Mouse (Mus musculus) gastrocnemius, postnatal 25 days (tissue): ENCODE measurements around the gene B630019K06Rik. TPM values are rescaled to one million over a fixed set of nuclear protein-coding genes. Genes with fewer than 3 reads are reported as not detected.
"Not testable (repeated sequence)": the region's sequence is repeated elsewhere in the genome, so short reads cannot be mapped to it uniquely, and the experiment has no call there.

ENCODE experiments used
- DNase-seq: peaks from one replicate; pipeline ENCODE4 v3.0.0; 2022
- long read RNA-seq, 2 experiments: library from polyadenylated mRNA; stranded (forward); transcript quantifications; one replicate each; pipeline ENCODE4 v2.0.0; 2021
- total RNA-seq, 2 experiments: library from RNA; stranded (reverse); gene quantifications; 1 replicate in 1 of 2; 2 replicates in 1 of 2; pipeline ENCODE4 v1.2.3; 2021

Gene B630019K06Rik
- under 1 TPM; 0.33 to 0.46 TPM for total RNA-seq
- long read RNA-seq, experiment 1, partial matches to known transcripts, result 0 of 1 reads
- long read RNA-seq, experiment 1, other reads (novel, unspliced or antisense), result 0 of 1 reads
- long read RNA-seq, experiment 2, result 0 reads

DNA sequence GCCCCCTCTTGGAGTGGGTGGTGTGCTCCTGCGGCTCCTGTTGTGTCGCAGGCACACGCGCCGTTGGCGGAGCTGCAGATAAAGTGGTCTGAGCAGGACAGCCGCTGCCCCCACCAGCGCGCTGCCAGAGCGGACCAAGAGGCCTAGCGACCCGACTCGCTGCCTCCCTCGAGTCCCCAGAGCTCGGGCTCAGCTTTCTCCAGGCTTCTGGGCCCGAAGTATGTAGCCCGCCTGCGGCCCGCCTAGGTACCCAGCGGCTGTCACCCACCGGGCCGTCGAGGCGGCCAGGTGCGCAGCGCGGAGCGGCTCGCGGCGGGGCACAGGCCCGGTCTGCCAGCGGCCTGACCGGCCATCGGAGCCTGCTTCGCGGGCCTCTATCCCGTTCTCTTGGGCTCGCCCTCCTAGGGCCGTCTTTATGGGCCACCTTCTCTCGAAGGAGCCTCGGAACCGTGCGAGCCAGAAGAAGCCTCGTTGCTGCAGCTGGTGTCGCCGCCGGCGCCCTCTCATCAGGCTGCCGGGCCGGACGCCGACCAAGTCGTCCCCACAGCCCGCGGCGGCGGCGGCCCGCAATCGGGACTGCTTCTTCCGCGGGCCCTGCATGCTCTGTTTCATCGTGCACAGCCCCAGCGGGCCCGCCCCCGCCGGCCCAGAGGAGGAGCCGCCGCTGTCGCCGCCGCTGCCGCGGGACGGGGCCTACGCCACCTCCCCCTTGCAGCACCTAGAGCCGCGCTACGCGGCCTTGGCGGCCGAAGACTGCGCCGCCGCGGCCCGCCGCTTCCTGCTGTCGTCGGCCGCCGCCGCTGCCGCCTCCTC is at the start of gene B630019K06Rik:
Gene B630019K06Rik, plus strand, starts transcription at position 40 of the 813 bp plus-strand sequence.
- peak; percentile 66 for DNase-seq

DNA sequence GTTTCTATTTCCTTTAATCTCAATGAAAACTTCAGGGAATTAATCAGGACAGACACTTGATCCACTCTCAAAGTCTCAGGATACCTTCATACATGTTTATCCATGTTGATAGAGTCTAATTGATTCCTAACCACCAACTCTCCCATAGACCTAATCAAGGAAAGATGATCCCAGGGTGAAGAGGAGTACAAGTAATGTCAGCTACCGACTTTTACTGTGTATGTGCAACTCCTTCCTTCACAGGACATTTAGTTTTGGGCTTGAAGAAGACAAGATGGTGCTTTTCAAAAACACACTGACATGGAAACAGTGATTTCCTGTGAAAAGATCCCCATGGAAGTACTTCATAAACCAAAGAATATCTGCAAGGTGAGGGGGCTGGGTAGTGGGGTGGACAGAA is 48.5 kb upstream of the B630019K06Rik start, which contains the start of gene Gm6592:
Gene Gm6592, plus strand, starts transcription at position 301 of the 400 bp plus-strand sequence.
- no peak for DNase-seq

- no peak for DNase-seq
These were observed 39.7 kb upstream of the B630019K06Rik start for GRCm38 (mm10) chrX:8852486-8852885.

GRCm38 (mm10) chrX:8864331-8864730 is 27.9 kb upstream of the B630019K06Rik start:
- not testable (repeated sequence) for DNase-seq

GRCm38 (mm10) chrX:8873953-8874352 is 18.2 kb upstream of the B630019K06Rik start, which contains the start of gene Gm5751:
Gene Gm5751 (plus strand): TSS chrX:8874253.
- not testable (repeated sequence) for DNase-seq

DNA sequence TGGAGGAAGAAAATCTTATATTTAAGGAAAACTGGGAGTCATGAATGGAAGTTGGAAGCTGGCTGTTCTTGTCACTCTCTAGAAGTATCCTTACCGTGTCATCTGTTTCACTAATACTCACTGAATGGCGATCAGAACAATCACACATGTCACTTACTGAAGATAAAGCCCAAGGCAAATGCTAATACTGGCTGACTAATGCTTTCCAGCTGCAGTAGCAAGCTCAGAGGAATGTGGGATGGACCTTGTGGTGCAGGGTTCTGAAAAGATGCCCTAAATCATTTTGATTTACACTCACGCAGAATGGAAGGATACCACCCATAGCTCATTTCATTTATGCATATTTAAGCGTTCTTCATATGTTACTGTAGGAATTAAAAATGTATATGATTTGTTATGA is 7.8 kb upstream of the B630019K06Rik start:
- no peak for DNase-seq

- DNase-seq, result no peak
These were observed 223 bp upstream of the B630019K06Rik start for GRCm38 (mm10) chrX:8891975-8892342.

GRCm38 (mm10) chrX:8893182-8893651 is 1.0 kb downstream of the B630019K06Rik start:
- DNase-seq, result no peak

DNA sequence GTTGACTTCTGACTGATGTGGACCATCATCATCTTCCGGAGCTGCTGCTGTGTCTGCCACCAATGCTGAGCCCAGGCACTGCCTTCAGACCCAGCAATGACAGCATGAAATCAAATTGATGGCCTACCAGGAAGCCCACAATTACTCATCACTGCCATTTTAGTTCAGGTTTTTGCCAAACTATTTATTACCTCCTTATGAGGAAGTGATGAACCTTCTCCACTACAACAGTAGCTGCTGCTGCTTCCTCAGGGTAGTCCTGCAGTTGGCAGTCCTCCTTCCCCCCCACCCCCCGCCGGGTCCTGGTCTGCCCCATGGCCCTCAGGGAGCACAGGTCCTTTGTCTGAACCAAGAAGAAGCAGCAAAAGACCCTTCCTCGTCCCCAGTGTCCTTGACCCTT is 8.6 kb downstream of the B630019K06Rik start:
- DNase-seq, result no peak

DNA sequence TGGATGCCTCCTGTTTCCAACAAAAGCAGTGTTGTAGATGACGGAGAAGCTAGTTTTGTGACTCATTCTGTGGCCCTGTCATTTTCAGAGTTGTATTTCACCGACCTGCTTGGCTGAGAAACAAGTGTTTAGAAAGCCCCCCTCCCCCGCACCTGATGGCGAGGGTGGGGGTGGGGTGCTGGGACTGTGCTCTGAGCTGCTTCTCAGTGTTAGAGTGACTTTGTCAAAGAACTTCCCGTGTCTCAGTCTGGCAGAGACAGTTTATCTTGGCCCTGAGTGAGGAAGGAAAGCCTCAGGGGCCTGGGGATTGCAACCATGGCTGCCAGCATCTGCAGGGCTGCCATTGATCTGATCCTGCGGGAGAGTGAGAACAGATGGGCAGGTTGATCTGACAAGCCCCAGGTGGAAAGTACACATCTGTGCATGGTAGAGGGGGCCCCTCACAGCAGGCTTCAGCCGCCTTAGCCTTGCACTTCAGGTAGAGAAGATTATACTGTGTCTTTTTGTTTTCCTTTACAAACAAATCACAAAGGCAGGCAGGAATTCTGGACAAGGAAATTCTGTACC is 9.8 kb downstream of the B630019K06Rik start:
- DNase-seq, result no peak

DNA sequence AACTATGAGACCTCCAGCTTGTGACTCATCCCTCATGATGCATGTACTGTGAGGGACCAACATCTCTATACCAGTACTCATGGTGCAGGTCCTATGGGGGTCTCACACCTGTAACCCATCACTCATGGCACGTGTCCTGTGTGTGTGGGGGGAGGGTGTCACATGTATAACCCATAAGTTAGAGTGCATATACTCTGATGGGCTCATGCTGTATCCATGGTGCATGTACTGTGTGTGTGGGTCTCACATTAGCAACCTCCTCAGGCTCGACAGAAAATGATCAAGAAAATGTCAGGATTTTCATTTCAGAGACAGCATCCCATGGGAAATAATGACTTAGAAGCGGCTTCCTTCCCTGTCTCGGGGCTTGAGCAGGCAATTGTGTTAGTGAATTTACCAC is 28.9 kb downstream of the B630019K06Rik start:
- DNase-seq, result no peak

DNA sequence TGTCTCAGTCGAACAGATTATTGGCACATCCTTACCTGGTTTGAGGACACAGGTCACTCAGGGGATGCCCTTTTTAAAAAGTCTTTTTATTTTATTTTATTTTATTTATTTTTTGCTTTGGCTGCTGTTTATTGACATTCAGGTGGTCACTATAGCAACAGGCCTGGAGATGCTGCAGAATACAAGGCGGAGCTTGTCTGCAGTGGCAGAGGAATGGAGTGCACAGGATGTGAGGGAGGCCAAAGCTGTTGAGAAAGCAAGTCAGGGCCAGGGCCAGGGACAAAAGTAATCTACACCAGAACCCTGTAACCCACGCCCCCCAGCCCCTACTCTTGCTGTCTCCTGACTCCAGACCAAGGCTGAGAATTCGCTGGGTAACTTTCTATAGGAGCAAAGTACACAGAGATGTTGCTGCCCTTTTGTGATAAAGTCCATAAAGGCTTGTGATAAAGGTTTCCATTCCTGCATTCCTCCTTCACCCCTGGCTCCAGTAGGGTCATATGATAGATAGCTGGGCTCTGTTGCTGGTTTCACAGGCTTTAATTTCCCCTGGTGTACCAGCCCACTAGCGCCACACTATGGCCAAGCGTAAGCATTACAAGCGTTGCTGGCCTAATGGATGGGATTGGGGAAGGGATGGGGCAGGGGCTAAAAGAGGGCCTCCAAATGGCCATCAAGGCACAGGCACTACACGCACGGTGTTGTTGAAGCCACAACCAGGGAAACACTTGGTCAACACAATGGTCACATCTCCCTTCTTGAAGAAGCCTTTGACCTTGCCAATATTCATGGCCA is 29.8 kb downstream of the B630019K06Rik start:
- DNase-seq, result no peak

DNA sequence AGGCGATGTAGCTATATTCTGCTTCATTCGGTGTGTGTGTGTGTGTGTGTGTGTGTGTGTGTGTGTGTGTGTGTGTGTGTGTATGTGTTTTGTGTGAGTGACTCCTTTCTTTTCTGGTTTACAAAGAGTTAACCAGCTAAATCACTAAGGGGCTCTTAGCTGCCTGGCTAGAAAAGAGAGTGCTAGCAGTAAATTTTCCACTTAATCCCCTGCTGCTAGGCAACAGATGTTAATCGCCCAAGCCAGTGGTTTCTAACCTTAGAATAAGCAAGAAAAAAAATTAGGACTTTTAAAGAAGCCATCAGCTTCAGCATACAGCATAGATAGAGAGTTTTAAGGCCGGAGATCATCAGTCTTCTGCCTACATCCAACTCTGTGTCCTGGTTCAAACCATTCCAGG is 35.1 kb downstream of the B630019K06Rik start:
- no peak for DNase-seq

DNA sequence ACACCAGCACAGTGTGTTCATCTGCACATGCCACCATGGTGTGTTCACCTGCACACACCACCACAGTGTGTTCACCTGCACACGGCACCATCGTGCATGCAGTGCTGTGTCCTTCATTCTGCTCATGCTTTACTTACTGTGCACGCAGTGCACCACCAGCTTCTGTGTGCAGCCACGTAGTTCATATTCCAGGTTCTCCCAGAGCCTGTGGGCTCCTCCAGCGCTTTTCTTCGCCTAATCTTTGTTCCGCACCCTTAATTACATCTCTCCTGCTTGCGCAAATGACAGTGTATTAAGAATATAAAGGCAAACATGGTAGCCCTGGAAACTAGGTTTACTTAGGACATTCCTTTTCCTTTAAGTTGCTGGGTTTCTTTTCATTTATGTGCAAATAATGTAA is 51.9 kb downstream of the B630019K06Rik start:
- no peak for DNase-seq

Other genes with a start within 250 kb of the B630019K06Rik start
- not detected for gene Ssxb8, start 201.5 kb upstream of the B630019K06Rik start, total RNA-seq
- gene Ssx9, start 143.9 kb upstream of the B630019K06Rik start, total RNA-seq, result not detected
- gene Ssxb5, start 88.7 kb upstream of the B630019K06Rik start, total RNA-seq, result not detected
- not detected for gene Gm6592, start 48.4 kb upstream of the B630019K06Rik start, total RNA-seq
- gene Gm5751, start 18.1 kb upstream of the B630019K06Rik start, total RNA-seq, result not detected
- gene Fthl17b, start 70.6 kb downstream of the B630019K06Rik start, total RNA-seq, result not detected
- not detected for gene Fthl17c, start 84.2 kb downstream of the B630019K06Rik start, total RNA-seq
- gene Fthl17d, start 94.4 kb downstream of the B630019K06Rik start, total RNA-seq, result not detected
- gene Fthl17e, start 141.1 kb downstream of the B630019K06Rik start, total RNA-seq, result not detected
- gene Fthl17f, start 170.6 kb downstream of the B630019K06Rik start, total RNA-seq, result not detected
- gene 4930402K13Rik, start 212.2 kb downstream of the B630019K06Rik start, total RNA-seq, result not detected